Mouse (Mus musculus): ENCODE results near the gene Tkfc. TPM values are rescaled to one million over a fixed set of nuclear protein-coding genes. Genes with fewer than 3 reads are reported as not detected.

The Tkfc gene
- polyA plus RNA-seq, 1 experiment = 17.3 TPM

GRCm38 (mm10) chr19:10634872-10635318, 29.4 kb upstream of the Tkfc start:
- peaks cover 29% of the 10 kb centered on the region for H3K4me1 ChIP-seq (replicated peaks; ENCODE audit: control insufficient read depth, insufficient read depth, low read length)
- no peak overlapping the region for H3K27ac ChIP-seq (ENCODE audit: control insufficient read depth, insufficient read depth, low read length)
- no peaks in the 10 kb centered on the region for H3K27me3 ChIP-seq (ENCODE audit: control insufficient read depth, insufficient read depth, low read length)
- TF ChIP-seq POLR2A (IDR thresholded peaks at IDR 0.05; ENCODE audit: control insufficient read depth, extremely low read depth, insufficient read depth, low read length, poor library complexity) (no peak), CTCF (IDR thresholded peaks at IDR 0.05; ENCODE audit: borderline replicate concordance, control insufficient read depth, extremely low read depth, insufficient read depth, low read length, poor library complexity) (no peak)
- peaks cover under 1% of the 10 kb centered on the region; the same call in 1 of the 2 replicates for H3K36me3 ChIP-seq (ENCODE audit: control insufficient read depth, insufficient read depth, low read length)
- WGBS = 8% methylated on average over 21 of the region's 21 CpGs
- peak; percentile 23 for DNase-seq
- peak overlapping the region; percentile 57 for H3K4me3 ChIP-seq (ENCODE audit: control insufficient read depth, insufficient read depth, low read length)

GRCm38 (mm10) chr19:10634106-10634871, 28.8 kb upstream of the Tkfc start, which contains the start of gene Vwce:
Vwce (plus strand) TSS chr19:10634213.
- Histone ChIP-seq H3K36me3 (ENCODE audit: control insufficient read depth, insufficient read depth, low read length) (peaks cover 7% of the 10 kb centered on the region), H3K27ac (ENCODE audit: control insufficient read depth, insufficient read depth, low read length) (no peak within 1 kb of the TSS), H3K27me3 (ENCODE audit: control insufficient read depth, insufficient read depth, low read length) (no peaks in the 10 kb centered on the region), H3K4me3 (ENCODE audit: control insufficient read depth, insufficient read depth, low read length) (peak within 1 kb of the TSS; percentile 57), H3K4me1 (replicated peaks; ENCODE audit: control insufficient read depth, insufficient read depth, low read length) (peaks cover 29% of the 10 kb centered on the region)
- 6% methylated on average over 32 of the region's 32 CpGs for WGBS
- DNase-seq = peak; percentile 53
- TF ChIP-seq CTCF (IDR thresholded peaks at IDR 0.05; ENCODE audit: borderline replicate concordance, control insufficient read depth, extremely low read depth, insufficient read depth, low read length, poor library complexity) (no peak; the same call in 1 of the 2 replicates), POLR2A (IDR thresholded peaks at IDR 0.05; ENCODE audit: control insufficient read depth, extremely low read depth, insufficient read depth, low read length, poor library complexity) (no peak)

GRCm38 (mm10) chr19:10608573-10609240, 3.3 kb upstream of the Tkfc start:
- no peak for DNase-seq
- Histone ChIP-seq H3K27me3 (ENCODE audit: control insufficient read depth, insufficient read depth, low read length) (no peaks in the 10 kb centered on the region), H3K4me3 (ENCODE audit: control insufficient read depth, insufficient read depth, low read length) (no peak overlapping the region), H3K36me3 (ENCODE audit: control insufficient read depth, insufficient read depth, low read length) (peaks cover 62% of the 10 kb centered on the region), H3K27ac (ENCODE audit: control insufficient read depth, insufficient read depth, low read length) (no peak overlapping the region), H3K4me1 (replicated peaks; ENCODE audit: control insufficient read depth, insufficient read depth, low read length) (peaks cover 14% of the 10 kb centered on the region)
- TF ChIP-seq POLR2A (IDR thresholded peaks at IDR 0.05; ENCODE audit: control insufficient read depth, extremely low read depth, insufficient read depth, low read length, poor library complexity) (no peak), CTCF (IDR thresholded peaks at IDR 0.05; ENCODE audit: borderline replicate concordance, control insufficient read depth, extremely low read depth, insufficient read depth, low read length, poor library complexity) (no peak)
- 97% methylated on average over 5 of the region's 5 CpGs for WGBS

GRCm38 (mm10) chr19:10605901-10606622, 608 bp upstream of the Tkfc start:
- Histone ChIP-seq H3K4me1 (replicated peaks; ENCODE audit: control insufficient read depth, insufficient read depth, low read length) (peaks cover 26% of the 10 kb centered on the region), H3K36me3 (ENCODE audit: control insufficient read depth, insufficient read depth, low read length) (peaks cover 35% of the 10 kb centered on the region), H3K27ac (ENCODE audit: control insufficient read depth, insufficient read depth, low read length) (peak overlapping the region; percentile 62; the same call in 1 of the 2 replicates), H3K4me3 (ENCODE audit: control insufficient read depth, insufficient read depth, low read length) (peak overlapping the region; percentile 83), H3K27me3 (ENCODE audit: control insufficient read depth, insufficient read depth, low read length) (no peaks in the 10 kb centered on the region)
- no peak for DNase-seq
- 6% methylated on average over 20 of the region's 20 CpGs for WGBS
- TF ChIP-seq POLR2A (IDR thresholded peaks at IDR 0.05; ENCODE audit: control insufficient read depth, extremely low read depth, insufficient read depth, low read length, poor library complexity) = no peak
- TF ChIP-seq CTCF (IDR thresholded peaks at IDR 0.05; ENCODE audit: borderline replicate concordance, control insufficient read depth, extremely low read depth, insufficient read depth, low read length, poor library complexity) = no peak

GRCm38 (mm10) chr19:10604534-10604933, 920 bp downstream of the Tkfc start:
- Histone ChIP-seq H3K36me3 (ENCODE audit: control insufficient read depth, insufficient read depth, low read length) (peaks cover 20% of the 10 kb centered on the region), H3K4me1 (replicated peaks; ENCODE audit: control insufficient read depth, insufficient read depth, low read length) (peaks cover 26% of the 10 kb centered on the region), H3K27ac (ENCODE audit: control insufficient read depth, insufficient read depth, low read length) (peak overlapping the region; percentile 75; the same call in 1 of the 2 replicates), H3K4me3 (ENCODE audit: control insufficient read depth, insufficient read depth, low read length) (no peak overlapping the region), H3K27me3 (ENCODE audit: control insufficient read depth, insufficient read depth, low read length) (no peaks in the 10 kb centered on the region)
- 54% methylated on average over 3 of the region's 3 CpGs for WGBS
- TF ChIP-seq CTCF (IDR thresholded peaks at IDR 0.05; ENCODE audit: borderline replicate concordance, control insufficient read depth, extremely low read depth, insufficient read depth, low read length, poor library complexity) (no peak), POLR2A (IDR thresholded peaks at IDR 0.05; ENCODE audit: control insufficient read depth, extremely low read depth, insufficient read depth, low read length, poor library complexity) (no peak)
- DNase-seq = no peak

Data from thymus, adult 2 months (tissue).